Mouse (Mus musculus) right cerebral cortex, postnatal 10 days (tissue): Measurements from ENCODE around the gene Adgrv1.

Source experiments
- DNase-seq, 2 experiments: peaks; one replicate each; pipeline ENCODE4 v3.0.0; 2021; ENCODE audit warnings: low spot score in 2 of 2

The Adgrv1 gene

DNA sequence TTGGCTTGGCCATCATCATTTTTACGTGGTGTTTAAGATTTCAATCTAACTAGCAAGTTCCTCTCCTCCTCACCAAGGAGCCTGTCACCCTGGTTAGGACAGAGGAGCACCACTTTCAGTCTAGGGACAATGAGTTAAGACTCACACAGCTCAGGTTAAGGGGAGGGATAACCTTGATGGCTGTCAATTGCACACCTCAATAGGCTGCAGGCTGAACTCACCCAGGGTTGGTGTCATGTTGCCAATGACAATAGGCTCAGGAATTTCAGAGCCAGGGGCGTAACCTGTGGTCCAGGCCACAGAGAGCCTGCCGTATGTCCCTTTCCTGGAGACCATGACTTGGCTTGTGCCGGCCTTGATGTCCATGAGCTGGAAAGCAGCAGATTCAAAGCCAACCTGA, 209.0 kb downstream of the Adgrv1 start:
- no peak for DNase-seq

DNA sequence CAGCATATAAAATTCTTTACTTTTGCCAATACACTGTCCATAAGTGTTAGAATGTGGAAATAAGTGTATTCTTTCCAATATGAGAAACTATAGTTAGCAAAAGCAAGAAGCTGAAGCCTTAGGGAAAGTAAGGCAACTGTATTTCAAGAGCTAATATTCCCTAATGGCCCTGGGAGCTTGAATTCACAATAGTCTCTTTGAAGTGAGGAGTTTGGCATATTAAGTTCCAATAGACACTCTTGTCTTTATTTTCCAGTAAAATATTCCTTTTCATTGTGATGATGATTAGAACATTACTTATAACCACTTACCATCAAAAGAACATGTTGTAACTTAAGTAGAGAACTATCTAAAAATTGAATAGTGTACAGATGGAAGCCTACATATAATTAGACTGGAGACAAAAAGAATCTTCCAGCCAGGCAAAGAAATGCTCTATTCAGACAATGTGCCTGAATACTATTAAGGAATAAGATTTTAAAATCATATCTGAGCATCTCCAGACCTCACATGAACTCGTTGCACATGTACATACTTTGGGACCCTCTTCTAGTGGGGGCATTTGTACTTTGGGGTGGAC, 225.0 kb downstream of the Adgrv1 start:
- no peak for DNase-seq

DNA sequence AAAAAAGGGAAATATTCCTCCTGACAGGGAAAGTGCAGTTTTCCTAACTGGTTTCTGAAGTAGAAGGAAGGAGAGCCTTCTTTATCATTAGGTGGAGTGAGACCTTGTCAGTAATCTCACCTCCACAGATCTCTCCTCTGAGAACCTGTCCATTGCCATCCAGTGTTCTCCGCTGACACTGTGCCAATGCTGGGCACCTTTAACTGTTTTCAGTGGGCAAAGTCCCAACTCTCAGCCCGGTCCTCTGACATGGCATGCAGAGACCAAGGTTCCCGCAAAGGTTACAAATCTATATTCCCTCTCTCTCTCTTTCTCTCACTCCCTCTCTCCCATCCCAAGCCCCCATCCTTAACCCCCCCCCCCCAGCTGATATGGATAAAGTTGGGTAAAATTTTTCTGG, 230.1 kb downstream of the Adgrv1 start:
- DNase-seq = no peak

DNA sequence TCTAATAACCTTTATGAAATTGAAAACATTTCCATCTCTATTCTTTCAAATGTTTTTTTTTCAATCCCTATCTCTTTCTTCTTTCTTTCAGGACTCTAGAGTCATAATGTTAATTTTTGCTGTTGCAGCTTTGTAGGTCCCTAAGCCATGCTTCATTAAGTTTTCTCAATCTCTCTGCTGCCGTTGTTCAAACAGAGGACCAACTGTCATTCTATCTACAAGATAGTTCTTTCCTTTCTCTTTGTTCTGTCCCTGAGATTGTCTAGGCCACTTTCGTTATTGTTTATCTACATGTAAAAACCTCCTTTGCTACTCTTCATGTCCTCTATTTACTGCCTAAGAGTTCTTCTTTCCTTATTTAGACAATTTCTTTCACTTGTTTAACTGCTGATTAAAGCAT, 230.8 kb downstream of the Adgrv1 start:
- DNase-seq = no peak

DNA sequence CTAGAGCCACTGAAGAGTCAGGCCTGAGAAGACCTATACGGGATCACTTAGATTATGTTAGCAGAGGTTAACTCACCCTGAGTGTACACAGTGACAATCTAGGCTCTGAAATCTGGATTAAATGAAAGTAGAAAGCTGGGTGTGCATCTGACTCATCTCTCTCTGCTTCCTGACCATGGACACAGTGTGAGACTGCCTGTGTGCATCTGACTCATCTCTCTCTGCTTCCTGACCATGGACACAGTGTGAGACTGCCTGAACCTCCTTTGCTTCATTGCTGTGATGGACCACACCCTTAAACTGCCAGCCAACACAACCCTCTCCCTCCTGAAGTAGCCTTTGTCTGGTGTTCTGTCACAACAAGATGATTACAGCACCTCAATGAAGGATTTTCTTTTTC, 231.2 kb downstream of the Adgrv1 start:
- no peak for DNase-seq

DNA sequence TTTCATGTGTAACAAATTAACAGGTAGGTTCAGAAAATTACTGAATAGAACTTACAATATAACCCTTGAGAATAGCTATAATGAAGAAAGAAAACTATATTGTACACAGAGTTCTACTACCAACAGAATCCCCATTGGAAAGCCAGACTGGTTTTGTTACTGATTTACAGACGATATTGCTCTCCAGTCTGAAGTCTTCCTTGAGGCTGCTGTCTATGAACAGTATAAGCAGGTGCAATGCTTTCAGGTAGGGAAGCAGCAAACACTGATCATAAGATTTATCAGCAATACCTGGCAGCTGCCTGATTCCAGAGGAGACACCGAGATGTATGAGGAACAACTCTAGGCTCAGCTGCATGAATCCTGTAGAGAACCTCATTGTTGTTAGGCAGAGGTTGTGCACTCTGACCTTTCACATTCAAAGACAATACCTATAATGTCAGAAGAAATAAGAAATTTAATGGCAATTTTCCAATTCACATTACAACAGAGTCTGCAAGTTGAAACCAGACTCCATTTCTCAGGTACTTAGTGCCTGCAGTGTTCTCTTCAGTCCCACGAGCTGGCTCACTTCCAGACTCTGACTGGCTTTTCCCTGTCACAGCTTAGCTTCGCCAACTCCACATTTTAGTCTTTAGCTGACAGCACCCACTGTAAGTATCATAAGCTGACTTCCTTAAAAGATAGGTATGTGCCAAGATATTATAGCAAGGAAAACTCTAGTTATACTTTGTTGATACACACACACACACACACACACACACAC, 247.2 kb downstream of the Adgrv1 start:
- DNase-seq = peak; percentile 56 to 58

DNA sequence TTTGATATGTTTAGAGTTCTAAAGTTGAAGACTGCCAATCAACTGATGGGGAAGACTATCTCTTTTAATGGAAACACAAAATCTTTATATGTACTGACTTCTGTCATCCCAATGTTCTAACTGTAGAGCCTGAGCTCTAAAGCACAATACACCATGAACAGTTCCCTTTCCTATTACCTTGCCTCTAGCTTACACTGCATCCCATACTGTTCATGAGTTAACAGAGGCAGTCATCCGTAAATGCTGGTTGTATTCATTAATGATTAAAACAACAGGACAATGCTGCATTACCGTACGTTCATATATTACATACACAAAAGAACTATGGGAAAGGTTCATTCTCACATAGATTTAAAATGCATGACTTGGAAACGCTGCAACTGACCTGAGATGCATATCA, 251.1 kb downstream of the Adgrv1 start:
- DNase-seq = no peak

DNA sequence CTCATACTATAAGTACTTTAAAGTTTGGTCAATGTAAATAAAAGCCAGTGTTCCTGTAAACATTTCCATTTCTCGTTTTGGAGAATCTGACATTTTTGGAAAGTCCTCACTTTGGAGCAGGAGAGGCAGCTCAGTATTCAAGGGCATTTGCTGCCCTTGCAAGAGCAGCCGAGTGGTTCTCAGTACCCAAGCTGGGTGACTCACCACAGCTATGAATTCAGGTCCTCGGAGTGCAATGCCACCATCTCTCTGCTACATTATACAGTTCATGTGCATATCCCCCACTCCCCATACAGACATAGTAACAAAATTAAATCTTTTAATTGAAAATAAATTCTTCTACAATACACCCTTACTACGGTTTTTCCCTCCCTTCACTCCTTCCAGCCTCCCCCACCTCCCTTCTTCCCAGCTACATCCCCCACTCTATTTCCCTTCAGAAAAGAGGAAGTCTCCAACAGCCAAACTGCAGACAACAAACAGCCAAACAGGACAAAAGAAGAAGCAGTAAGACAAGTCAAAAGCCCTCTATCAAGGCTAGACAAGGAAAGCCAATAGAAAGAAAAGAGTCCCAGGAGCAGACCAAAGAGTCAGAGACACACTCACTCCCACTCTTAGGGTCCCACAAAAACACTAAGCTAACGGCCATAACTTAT, 262.0 kb downstream of the Adgrv1 start:
- no peak for DNase-seq

DNA sequence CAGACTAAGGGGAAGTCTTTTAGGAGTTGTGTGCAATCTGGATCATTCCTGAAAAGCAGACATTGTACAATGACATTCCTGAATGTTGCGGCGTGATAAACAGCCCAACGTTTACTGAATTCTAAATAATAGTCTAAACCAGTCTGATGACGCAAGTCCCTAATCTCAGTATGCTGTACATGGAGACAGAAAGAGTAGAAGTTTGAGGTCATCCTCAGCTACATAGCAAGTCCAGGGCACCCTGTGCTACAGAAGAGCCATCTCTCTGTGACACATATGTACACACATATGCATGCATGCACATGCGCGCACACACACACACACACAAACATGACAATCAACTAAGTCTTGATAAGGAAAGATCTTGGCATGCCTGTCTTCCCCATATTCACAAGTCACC, 262.8 kb downstream of the Adgrv1 start:
- DNase-seq = no peak

DNA sequence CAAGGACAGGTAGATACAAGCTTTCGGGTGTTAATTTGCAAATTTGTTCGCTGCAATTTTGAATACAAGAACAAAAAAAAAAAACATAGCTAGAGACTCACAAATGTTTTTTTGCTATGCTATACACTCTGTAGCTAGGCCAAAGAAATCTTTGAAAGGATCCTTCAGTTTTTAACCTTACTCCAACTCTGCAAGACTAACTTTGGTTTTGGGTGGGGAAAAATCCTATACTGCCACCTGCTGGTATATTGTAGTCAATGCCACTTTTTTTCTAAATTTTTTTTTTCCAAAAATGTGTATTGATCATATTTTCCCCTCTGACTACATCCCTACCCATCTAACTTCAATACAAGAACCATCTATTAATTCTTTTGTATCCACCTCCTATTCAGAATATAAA, 263.4 kb downstream of the Adgrv1 start:
- DNase-seq = no peak

DNA sequence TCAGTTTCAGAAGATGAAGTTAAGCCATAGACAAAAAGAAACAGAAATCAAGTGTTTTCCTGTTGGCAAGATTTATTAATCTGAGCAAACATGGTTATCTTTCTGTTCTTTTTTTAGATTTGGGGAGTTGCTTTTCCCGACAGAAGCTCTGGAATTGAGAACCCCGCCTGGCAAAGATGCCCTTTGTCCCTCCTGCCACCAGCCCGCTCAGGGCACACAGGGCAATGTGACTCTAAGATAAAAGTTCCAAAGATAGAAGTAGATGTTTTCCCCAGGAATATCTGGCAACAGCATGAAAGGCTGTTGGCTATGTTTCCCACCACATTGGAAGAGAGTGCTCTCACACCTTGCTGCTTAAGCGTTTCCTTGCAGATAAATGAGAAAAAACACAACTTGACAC, 264.0 kb downstream of the Adgrv1 start:
- DNase-seq = no peak

DNA sequence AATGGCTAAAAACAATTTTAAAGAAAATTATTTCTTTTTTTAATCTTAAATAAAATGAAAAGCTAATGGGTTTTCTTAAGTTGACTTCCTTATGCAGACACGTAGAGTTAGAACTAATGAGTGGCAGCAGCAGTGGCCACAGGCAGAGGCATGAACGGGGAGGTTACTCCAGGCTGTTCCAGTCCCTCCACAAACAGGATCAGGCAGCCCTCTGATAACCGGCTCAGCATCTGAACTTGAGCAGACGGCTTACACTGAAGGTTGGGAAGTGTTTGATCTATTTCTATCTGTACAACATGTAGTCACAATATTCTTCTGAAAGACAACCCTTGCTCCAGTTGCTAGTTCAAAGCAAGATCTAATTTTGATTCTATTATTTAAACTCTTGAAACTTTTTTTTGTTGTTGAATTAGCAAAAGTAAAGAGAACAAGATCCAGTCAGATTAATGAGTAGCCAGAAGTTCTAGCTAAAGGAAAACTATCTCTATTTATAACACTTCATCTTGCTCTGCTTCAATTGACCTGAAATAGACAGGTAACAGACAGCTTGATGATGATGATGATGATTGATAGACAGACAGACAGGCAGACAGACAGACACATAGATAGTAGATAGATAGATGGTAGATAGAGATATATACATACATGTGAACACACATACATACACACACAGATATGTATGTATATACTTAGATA, 265.1 kb downstream of the Adgrv1 start:
- no peak for DNase-seq

DNA sequence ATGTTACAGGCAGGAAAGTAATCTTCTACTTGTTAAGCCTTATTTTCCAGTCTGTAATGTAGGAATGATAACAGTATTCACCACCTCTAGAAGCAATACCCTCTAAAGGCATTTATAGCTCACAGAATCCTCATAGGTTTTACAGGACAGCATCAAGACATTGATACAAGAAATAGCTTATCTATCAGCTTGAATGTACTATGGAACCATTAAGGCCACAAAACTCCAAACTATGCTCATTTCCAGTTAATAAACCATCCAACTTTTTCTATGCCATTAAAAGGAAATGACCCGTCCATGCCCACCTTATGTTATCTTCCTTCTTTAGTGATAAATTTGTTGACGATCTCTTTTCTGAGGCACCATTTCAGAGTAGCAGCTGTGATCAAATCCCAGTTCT, 272.6 kb downstream of the Adgrv1 start:
- DNase-seq = no peak

DNA sequence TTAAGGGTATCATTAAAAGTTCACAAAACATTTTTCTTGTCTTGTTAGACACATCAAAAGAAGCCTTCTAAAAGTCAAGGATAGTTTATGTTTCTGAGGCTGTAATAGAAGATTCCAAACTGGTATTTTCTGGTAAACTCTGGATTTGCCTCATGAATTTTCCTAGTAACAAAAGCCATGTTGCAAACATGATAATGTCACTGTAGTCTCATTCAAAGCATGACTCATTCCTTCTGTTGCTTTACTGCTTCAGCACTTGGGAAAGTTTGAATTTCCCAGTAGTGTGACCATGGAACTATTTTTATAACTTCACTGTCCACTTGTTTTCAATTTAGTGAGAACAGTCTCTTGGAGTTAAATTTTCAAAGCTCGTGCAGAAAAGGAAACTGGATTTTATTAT, 274.2 kb downstream of the Adgrv1 start:
- no peak for DNase-seq

DNA sequence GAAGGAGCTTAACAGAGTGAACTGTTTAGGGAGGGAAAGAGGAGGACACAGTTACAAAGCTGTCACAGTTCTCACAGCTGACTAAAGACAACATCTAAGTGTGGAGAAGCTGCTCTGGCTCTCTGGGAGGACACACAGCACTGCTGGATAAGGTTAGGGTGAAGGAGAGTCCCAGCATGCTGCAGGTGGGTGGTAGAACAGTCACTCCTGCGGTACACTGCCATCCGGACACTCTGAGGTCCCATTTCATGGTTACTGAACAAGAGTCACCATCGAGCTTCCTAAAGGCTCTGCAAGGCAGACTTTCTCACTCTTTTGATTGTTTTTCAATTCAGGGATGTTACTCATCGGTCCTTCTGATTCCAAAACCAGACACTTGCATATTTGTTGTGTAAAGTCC, 274.6 kb downstream of the Adgrv1 start:
- DNase-seq = no peak

DNA sequence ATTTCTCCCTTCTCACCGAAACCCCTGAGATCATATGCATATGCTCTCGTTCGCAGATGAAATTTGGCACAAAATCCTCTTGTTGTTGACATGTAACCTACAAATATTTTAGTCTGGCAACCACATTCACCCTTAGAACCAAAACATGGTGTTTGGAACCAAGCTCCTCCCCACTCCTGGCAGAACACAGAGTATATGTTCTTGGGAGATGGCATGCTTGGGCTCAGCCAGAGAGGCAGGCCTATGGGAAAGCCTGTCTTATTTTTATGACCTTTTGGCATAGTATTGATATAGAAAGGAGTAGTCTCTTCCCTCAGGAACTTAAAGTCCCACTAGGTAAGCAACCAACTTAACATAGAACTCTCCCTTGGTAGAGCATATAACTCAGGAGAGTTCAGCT, 275.7 kb downstream of the Adgrv1 start:
- no peak for DNase-seq

DNA sequence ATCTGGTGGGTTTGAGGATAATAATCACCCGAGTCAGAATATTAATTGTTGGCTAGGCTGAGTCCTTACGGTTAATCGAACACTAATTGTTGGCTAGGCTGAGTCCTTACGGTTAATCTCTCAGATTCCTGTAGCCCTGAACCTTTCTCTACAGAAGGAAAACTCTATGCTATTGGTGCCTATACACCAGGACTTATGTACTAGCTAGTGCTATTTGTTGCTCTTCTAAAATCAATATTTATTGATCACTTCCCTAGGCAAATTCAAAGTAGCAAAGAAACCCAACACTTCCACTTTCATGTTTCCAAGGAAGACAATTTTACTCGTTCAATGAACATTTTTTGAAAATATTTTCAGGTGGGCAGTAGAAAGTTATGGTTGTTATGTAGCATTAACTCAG, 278.4 kb downstream of the Adgrv1 start:
- no peak for DNase-seq

DNA sequence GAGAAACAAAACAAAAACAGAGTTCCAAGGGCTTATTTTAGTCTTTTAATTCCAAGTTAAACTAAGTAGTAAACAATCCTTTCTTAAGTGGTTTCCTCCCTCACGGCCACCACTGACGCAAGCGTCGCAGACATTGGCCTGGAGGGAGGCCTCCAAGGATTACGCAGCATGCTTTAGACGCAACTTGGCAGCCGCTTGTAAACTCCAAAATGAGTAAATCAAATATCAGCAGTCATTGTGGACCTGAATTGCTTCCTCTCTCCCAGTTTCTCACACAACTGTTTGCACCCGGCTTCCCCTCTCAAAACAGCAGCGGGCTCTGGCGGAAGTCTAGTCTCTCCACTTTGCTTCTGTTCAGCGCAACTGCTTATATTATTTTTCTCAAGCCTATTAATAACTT, 280.7 kb downstream of the Adgrv1 start:
- no peak for DNase-seq

DNA sequence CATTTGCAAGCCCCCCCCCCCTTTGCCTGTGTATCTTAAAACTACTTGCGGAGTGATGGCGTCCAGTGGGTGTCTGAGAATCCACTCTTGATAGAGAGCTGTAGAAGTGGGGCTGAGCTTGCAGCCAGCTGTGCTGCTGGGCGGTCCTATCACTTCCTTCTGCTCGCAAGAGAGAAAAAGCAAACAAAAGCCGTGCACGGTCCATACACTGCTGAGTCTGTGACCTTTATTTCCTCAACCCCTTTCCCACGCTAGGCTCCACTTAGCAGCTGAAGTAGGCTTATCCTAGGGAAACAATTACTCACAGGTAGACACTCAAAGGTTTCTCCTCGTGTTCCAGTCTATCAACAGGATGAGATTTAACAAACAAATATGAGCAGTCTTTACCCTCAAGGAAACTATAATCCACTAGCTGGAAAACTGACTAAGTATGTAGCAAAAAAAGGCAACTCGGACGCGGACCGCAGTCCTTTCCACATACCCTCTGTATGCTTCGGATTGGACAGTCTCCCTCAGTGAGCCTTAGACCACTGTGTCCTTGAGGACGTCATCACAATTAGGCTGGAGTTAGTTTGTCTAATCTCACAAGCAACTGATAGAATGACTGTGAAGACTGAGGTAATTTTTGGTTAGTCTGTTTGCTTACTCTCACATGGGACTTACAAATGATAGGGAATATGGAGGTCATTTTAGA, 281.3 kb downstream of the Adgrv1 start:
- no peak for DNase-seq

DNA sequence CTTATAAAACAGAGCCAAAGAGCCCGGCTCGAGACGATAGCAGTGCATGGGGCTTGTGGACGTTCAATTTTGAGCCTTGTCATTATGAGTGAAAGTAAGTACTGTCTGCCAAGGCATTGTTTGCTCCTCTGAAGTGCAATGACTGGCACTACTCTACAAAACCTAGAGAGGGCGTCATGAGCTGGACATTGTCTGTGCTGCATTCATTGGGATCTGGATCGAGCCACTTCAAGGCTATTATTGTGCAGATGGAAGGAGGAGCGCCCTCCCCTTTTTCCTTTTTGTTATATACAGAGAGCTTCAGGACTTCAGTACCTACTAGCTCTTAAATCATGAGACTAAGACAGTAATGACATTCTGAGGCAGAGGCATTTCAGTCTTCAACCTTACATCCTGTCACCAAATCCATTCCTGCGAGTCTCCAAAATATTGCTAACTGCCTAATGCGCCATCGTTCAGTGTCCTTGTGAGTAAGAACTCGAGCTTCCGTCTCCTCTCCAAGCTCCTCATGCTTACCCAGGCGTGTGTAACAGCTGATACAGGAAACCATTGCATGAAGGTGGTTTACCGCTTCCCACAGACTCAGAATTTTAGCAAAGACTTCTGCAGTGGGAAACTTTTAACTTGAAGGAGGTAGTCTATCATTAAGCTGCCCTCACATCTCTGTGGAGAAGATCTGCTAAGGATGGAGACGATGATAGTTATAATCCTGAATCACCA, 285.5 kb downstream of the Adgrv1 start:
- no peak for DNase-seq

DNA sequence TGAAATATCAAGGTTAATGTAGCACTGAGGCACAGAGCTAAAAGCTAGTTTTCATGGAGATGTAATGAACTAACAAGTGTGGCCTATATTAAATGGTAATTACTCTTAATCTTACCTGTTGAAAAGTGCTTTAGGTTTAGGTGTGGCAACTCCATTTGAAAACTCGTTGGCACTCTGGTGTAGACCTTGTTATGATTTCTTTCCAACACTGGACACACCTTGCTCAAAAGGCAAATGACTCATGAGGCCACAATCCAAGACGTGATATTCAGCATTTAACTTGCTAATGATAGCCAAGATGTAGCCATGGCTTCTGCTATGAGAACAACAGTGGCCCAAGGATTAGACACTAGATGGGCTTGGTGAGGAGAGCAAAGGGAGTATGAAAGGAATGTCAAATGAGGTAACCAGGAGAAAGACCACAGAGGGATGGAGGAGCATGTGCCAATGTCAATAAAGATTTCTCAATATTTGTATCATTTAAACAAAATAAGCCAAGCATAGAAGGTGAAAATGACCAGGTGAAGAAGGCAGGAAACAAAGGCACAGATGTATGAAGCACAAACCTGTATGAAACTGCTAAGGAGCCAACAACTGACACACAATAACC, 289.9 kb downstream of the Adgrv1 start:
- no peak for DNase-seq
